Mouse (Mus musculus) lung, postnatal 14 days (tissue): ENCODE results near the gene Ppfia2.

Experiments
- DNase-seq: peaks from one replicate; pipeline ENCODE4 v3.0.0; 2021

Ppfia2 gene

DNA sequence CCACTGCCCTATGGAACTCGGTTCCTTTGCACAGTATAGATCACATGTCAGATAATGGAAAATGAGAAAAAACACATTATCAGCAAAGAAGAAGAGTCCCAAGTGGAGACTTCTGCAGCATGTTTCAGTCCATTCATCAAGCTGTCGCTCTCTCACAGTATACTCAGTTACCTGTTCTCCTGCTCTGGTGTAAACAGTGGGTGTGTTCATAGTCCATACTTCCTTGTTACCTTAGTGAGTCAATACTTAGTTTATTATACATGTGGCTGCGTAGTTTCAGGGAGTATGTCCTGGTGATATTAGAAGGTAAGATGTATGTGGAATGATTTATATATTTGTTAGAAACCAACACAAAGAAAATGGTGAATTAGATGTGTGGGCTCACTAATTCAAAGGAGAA lies 454.7 kb downstream of the Ppfia2 start:
- no peak for DNase-seq

DNA sequence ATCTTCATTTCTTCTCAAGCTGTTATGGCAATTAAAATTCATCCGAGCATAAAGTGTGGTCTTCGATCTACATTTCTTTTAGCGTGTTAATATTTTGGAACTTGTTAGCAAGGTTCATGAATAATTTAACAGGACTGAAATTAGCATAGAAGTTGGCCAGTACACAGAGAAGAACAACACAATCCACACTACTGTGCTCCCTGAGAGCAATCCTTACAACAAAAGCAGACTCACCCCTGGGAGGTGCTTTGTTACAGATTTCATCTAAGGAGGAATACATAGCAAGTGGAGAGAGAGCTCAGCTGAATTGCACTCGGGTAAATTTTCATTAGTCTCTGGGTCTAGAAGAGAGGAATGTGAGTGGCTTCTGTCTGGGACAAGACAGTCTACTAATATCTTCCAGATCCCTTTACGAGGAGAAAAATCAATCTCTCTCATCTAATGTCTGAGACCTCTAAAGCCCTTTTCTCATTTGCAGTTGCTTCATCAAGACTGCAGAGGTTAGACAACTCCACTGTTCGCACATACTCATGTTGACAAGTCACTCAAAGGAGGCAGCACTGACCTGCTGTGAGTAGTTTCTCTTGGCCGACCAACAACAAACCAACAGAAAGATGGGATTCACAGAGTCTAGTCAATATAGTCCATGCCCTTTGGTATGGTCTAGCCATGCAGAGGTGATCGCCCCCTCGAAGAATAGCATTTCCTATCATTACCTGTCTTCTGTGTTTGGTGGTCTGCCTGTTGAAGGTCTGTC lies 458.6 kb downstream of the Ppfia2 start:
- no peak for DNase-seq

DNA sequence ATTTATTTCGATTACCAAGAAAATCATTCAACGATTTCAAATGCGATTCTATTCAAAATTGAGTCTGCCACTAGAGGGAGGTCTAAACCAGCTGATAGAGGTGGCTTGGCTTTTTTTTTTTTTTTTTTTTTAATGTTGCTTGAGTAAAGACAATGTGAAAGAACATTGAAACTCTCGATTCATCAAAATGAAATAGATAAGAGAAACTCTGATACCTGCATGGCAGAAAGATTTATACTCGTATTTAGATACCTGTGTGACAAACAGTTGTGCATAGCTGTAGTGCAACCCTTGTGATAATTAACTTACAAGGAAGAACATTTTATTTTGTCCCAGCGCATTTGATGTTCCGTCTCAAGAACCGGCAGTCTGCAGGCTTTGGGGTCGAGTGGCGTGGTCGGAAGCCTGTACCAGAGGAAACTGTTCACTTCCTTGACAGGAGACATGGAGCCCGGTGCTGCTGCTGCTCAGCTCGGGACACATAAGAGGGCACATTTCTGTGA lies 462.5 kb downstream of the Ppfia2 start:
- DNase-seq, result no peak

DNA sequence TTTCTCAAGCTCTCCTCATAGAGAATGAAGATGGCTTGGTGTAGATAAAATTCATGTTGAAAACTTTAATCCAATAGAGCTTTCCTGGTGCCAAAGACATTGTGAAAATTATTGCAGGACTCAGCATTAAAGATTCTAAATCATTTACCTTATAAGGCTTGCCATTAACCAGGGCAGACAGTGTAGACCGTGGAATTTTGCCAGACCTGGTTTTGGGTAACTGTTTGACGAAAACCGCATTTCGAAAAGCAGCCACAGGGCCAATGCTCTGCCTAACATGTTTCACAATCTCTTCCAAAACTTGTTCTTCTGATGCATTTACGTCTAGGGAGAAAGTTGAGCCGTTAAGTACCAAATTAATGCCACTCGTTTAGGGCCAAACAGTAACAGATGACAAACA lies 466.9 kb downstream of the Ppfia2 start:
- no peak for DNase-seq

DNA sequence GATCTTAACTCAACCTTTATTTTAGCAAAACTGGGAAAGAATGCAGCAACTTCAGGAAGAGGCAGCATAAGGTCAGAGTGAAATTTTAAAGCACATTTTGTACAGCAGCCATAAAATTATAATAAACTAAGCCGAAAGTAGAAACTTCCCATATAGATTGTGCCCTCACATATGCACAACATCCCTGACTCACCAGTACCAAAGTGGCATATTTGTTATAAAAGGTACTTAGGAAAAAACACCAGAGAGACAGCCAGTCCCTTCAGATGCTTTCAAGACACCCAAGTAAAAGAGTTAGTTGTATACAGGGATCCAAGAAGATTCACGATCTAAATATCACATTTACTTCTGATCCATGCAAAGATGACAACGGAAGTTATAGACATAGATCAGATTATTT lies 468.7 kb downstream of the Ppfia2 start:
- DNase-seq, result no peak

DNA sequence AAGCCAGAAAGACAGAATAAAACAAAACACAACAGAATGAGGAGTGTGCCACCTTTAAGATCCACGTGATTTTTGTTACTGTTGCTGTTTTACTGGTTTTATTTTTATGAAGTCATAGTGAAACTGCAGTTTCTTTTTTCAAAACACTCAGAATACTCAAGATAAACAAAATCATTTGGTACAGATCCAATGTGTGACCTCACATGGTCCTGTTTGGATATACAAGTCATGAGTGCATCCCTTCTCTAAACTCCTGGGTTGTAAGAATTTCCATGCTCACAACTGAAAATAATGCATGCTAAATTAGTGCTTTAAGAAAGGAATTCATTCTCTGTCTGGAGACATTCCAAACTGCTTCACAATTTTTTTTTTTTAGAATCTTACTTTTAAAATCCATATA lies 469.3 kb downstream of the Ppfia2 start:
- no peak for DNase-seq

DNA sequence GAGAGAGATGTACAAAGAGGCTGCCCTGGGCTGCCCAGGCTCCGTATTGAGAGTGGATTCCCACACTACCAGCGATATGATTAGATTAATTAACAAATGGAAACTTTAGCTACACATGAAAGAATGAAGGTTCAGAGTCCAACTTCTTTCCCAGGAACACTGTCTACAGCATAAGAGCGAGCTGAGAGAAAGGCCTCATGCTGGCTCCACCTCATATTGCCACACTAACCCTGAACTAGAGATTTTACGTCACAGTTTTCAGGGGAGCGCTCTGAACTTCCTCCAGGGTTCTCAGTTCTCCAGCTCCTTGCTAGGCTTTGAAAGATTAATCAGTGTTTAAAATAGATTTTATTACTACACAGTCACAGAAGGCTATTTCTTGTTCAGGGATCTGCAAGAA lies 471.2 kb downstream of the Ppfia2 start:
- DNase-seq, result no peak

DNA sequence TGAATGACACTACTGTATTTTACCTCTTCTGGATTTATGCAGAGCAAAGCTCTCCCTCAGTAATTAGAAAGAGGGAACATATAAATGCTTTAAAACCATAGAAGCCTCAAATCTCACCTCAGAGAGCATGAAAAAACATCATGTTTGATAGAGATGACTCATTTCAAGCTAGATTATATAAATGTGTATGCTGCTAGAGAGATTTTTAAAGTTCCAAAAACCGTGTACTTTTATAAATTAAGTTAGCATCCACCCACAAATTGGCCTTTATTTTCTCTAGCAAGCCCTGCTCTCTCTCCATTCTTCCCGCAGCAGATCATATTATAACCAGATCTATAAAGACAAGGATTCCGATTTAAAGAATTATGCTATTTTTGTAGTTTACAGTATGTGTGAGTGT lies 488.9 kb downstream of the Ppfia2 start:
- no peak for DNase-seq

DNA sequence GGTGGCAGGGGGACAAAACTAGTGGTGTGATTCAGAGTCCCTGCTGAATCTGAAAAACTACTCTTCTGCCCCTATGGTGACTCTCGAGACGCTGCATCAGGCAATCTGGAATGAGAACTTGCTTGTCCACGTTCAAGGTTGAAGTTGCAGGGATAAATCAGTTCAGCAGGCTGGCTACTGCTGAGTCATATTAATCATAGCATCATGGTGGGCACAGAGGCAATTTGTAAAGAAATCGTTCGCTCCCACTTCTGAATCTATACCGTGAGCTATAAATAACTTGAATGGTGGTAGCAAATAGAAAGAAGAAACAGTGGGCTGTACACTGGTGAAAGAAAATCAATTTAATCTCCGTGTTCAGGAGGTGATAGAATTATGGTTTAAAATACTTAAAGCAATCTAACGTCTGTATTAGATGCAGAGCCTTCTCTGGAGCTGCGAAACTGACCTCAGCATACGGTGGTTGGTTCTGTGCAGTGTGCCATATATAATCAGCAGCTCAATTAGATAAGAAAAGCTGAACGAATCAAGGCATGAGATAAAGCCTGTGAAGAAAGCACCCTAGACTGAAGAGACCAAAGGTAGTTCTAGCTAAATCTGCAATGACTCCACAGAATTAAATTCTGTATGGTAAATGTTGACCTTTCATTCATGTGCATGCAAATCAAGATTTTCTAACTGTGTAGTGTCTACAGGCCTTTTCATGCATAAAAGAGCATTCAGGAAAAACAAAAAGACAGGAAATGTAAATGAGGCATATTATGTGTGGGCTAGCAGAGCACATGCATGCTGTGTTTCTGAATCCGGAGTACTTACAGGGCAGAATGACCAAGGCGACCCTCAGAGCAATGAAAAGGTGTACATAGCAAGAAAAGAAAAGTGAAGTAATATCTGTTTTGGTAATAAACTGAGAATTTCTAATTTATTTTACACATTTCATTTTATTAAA lies 505.3 kb downstream of the Ppfia2 start:
- DNase-seq, result no peak
